Mouse (Mus musculus) spleen, adult 2 months (tissue): ENCODE results near the gene Gm20388. TPM values are rescaled to one million over a fixed set of nuclear protein-coding genes. Genes with fewer than 3 reads are reported as not detected.

Source experiments
- DNase-seq, 2 experiments: peaks; one replicate each; pipeline versions ENCODE4 v3.0.0 to v3.0.0-alpha.2; 2012 to 2021; ENCODE audit warnings: low spot score in 2 of 2, low read depth in 1 of 2
- H3K27ac ChIP-seq: fragments of 200-500 bp; 2 replicates; pipeline ENCODE4 v1.5.1; 2012; ENCODE audit warnings: low read length, inconsistent platforms; ENCODE audit not compliant: insufficient read depth
- H3K27me3 ChIP-seq: fragments of 200-500 bp; 2 replicates; pipeline ENCODE4 v1.6.1; 2012; ENCODE audit warnings: mild to moderate bottlenecking, moderate library complexity, low read length, inconsistent platforms; ENCODE audit not compliant: control insufficient read depth, insufficient read depth
- H3K36me3 ChIP-seq: fragments of 200-500 bp; 2 replicates; pipeline ENCODE4 v1.6.1; 2012; ENCODE audit warnings: mild to moderate bottlenecking, low read length, inconsistent platforms; ENCODE audit not compliant: control insufficient read depth, insufficient read depth
- H3K4me1 ChIP-seq: fragments of 200-500 bp; 2 replicates; pipeline ENCODE4 v1.6.1; 2011; ENCODE audit warnings: inconsistent platforms; ENCODE audit not compliant: control insufficient read depth, insufficient read depth, insufficient read length
- H3K4me3 ChIP-seq: fragments of 200-500 bp; 2 replicates; pipeline ENCODE4 v1.5.1; 2011; ENCODE audit warnings: mild to moderate bottlenecking, inconsistent platforms; ENCODE audit not compliant: insufficient read depth, insufficient read length; ENCODE audit errors: extremely low read depth
- CTCF ChIP-seq: fragments of 200-500 bp; IDR thresholded peaks from 2 replicates; pipeline ENCODE4 v1.5.1; 2011; ENCODE audit warnings: mild to moderate bottlenecking, inconsistent platforms; ENCODE audit not compliant: insufficient read depth, insufficient read length, insufficient replicate concordance; ENCODE audit errors: extremely low read depth
- POLR2A ChIP-seq: fragments of 200-500 bp; IDR thresholded peaks from 2 replicates; pipeline ENCODE4 v1.6.1; 2011; ENCODE audit warnings: low read depth, low read length, inconsistent platforms
- WGBS: fragments of 180-500 bp; shearing (Covaris S2); methylation state at CpG from one replicate; pipeline ENCODE4 v1.1.7; 2018; 5-methylcytosine and 5-hydroxymethylcytosine counted together
- polyA plus RNA-seq: library from polyadenylated mRNA; depleted of rRNA; stranded (reverse); fragments of >200 nt; gene quantifications from 2 replicates; pipeline ENCODE4 v1.2.3, GENCODE M21; 2012

Gm20388 gene
- polyA plus RNA-seq, 1 experiment, result 26.1 TPM

- no peak for DNase-seq
- H3K27ac ChIP-seq, result no peak overlapping the region
- no peaks in the 10 kb centered on the region for H3K36me3 ChIP-seq
- H3K27me3 ChIP-seq, result no peaks in the 10 kb centered on the region
- TF ChIP-seq POLR2A, result no peak
- TF ChIP-seq CTCF, result no peak
- H3K4me1 ChIP-seq, result peaks cover 12% of the 10 kb centered on the region
- peak overlapping the region; percentile 24; the same call in 1 of the 2 replicates for H3K4me3 ChIP-seq
- WGBS, result 6% methylated on average over 16 of the region's 16 CpGs
These were observed 354.4 kb downstream of the Gm20388 start for GRCm38 (mm10) chr8:120264944-120265453.

- Histone ChIP-seq H3K36me3 (no peaks in the 10 kb centered on the region), H3K4me3 (no peak overlapping the region), H3K4me1 (peaks cover 12% of the 10 kb centered on the region), H3K27ac (no peak overlapping the region), H3K27me3 (no peaks in the 10 kb centered on the region)
- WGBS, result 30% methylated on average over 4 of the region's 4 CpGs
- no peak for TF ChIP-seq CTCF
- no peak for TF ChIP-seq POLR2A
- DNase-seq, result peak in 1 of 2 experiments; percentile 24
These were observed 354.8 kb downstream of the Gm20388 start for GRCm38 (mm10) chr8:120265471-120265870.

- Histone ChIP-seq H3K4me1 (peaks cover 12% of the 10 kb centered on the region), H3K27ac (no peak overlapping the region), H3K27me3 (no peaks in the 10 kb centered on the region), H3K4me3 (no peak overlapping the region), H3K36me3 (no peaks in the 10 kb centered on the region)
- WGBS, result 22% methylated on average over 18 of the region's 19 CpGs
- no peak for DNase-seq
- TF ChIP-seq POLR2A (no peak), CTCF (no peak)
These were observed 357.9 kb downstream of the Gm20388 start for GRCm38 (mm10) chr8:120268541-120268980.

DNA sequence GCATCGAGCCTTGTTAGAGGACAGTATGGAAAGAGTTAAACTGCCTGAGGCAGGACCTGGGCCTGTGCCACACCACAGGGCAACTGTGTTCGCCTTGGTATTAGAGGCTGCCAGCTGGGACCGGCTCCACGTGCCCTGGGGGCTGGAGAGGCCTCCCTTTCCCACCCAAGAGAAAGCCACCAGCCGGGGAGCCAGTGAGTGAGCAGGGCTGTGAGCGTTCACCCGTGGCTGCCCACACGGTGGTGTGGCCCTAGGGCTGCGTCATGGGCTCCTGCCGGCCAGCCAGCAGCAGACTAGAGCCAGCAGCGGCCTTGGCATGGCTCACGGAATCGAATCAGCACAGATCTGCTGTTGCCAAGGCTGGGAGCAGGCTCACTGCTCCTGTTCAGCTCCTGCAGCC is 359.8 kb downstream of the Gm20388 start:
- no peaks in the 10 kb centered on the region for H3K36me3 ChIP-seq
- no peak overlapping the region for H3K4me3 ChIP-seq
- DNase-seq, result no peak
- 34% methylated on average over 13 of the region's 13 CpGs for WGBS
- TF ChIP-seq POLR2A (no peak), CTCF (no peak)
- peaks cover 4% of the 10 kb centered on the region; the same call in 1 of the 2 replicates for H3K4me1 ChIP-seq
- H3K27ac ChIP-seq, result no peak overlapping the region
- H3K27me3 ChIP-seq, result no peaks in the 10 kb centered on the region

DNA sequence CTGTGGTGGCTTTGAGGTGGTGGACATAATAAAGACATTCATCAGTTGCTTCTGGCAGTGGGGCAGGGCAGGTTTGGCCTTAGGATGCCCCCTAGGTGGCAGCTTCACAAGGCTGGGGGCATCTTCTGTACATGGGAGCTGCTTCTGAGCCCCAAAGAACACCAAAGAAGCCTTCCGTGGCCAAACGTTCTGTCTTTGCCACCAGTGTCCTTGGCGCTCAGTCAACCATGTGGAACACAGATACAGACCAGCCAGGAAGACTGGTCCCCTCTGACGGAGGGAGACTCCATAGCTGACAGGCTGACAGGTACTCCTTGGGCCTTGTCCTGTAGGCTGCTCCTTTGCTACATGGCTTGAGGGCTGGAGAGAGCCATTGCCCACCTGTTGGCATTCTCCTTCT is 362.8 kb downstream of the Gm20388 start:
- H3K27me3 ChIP-seq, result no peaks in the 10 kb centered on the region
- 84% methylated on average over 4 of the region's 4 CpGs for WGBS
- H3K4me3 ChIP-seq, result no peak overlapping the region
- no peak for TF ChIP-seq POLR2A
- TF ChIP-seq CTCF, result no peak
- H3K36me3 ChIP-seq, result no peaks in the 10 kb centered on the region
- H3K4me1 ChIP-seq, result peaks cover 16% of the 10 kb centered on the region; the same call in 1 of the 2 replicates
- H3K27ac ChIP-seq, result no peak overlapping the region
- DNase-seq, result no peak

DNA sequence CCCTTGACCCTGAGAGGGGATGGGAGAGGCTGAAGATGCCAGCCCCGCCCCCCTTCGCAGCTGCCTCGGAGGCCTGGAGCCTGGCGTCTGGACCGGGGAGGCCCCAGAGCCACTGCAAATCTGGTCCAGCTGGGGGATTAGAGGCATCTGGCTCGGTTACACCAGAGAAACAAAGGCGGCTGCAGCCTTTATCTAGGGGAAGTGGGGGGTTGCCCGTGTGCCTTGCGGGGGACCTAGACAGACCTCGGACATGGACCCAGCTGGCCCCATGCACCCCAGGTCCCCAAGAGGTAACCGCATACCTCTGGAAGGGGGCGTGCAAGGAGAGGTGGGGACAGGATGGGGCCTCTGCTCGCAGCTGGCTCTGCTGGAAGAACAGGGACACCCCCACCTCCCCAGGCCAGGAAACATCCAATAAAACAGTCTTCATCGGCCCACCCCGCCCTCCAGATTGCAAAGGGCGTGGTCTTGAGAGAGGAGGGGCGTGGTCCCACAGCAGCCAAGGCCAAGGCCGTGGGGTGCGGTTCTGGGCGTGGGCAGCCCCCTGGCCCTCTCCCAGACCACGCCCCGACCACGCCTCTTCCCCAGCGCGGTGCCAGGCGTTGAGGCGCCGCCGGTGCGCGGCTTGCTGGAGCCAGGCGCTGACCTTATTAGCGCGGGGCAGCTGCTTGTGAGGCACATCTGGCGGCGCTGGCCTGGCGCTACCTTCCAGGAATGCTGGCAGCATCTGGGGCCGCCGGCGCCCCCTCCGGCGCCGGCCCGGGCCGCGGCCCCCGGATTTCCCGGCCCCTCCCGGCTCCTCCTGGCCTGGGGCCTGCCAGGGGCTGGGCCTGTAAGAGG is 365.6 kb downstream of the Gm20388 start:
- WGBS, result 1% methylated on average over 49 of the region's 49 CpGs
- Histone ChIP-seq H3K36me3 (no peaks in the 10 kb centered on the region), H3K4me3 (peak overlapping the region; percentile 42; the same call in 1 of the 2 replicates), H3K27ac (no peak overlapping the region), H3K4me1 (peaks cover 13% of the 10 kb centered on the region; the same call in 1 of the 2 replicates), H3K27me3 (no peaks in the 10 kb centered on the region)
- TF ChIP-seq POLR2A, result no peak
- TF ChIP-seq CTCF, result no peak
- peak; percentile 37 to 72 for DNase-seq

DNA sequence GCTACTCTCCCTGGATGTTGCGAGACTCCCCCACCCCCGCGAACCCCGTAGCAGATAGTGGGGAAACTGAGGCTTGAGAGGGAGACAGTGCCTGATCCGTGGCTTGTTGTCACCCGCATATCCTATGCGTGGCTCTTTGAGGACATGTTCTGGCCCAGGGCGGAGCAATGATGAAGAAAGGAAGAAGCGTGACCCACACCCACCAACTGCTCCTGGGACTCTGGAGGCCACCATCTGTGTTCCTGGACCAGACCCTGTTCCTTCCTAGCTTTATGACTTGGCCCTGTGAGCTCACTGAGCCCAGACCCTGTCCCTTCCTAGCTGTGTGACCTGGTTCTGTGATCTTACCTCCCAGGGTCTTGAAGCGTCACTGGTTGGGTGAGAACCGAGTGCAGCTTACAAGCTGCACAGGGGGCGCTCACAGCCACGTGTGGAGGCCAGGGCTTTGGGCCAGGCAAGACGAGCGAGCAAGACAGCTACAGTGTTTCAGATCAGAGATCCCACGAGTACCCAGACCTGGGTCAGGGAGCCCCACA is 366.3 kb downstream of the Gm20388 start:
- H3K4me1 ChIP-seq, result peaks cover 13% of the 10 kb centered on the region; the same call in 1 of the 2 replicates
- H3K27ac ChIP-seq, result no peak overlapping the region
- no peaks in the 10 kb centered on the region for H3K36me3 ChIP-seq
- DNase-seq, result no peak
- H3K27me3 ChIP-seq, result no peaks in the 10 kb centered on the region
- peak overlapping the region; percentile 42; the same call in 1 of the 2 replicates for H3K4me3 ChIP-seq
- WGBS, result 7% methylated on average over 16 of the region's 16 CpGs
- TF ChIP-seq CTCF (no peak), POLR2A (no peak)
